Mouse (Mus musculus): ENCODE data around the gene Dhodh. TPM values are rescaled to one million over a fixed set of nuclear protein-coding genes. Genes with fewer than 3 reads are reported as not detected.
A peak's percentile ranks its signal among the peaks of the same experiment; 100 is the strongest.

Dhodh gene
- polyA plus RNA-seq, 1 experiment from 2014 or later: 13.5 TPM

- H3K4me1 ChIP-seq (replicated peaks; ENCODE audit: control insufficient read depth, insufficient read depth, low read length): no peaks in the 10 kb centered on the region
- H3K27me3 ChIP-seq (replicated peaks; ENCODE audit: control insufficient read depth, insufficient read depth, low read length): 0 out of 2 replicates have a peak, but pooled peaks cover 3% of the 10 kb centered on the region
- no peak within 1 kb of the TSS for H3K9ac ChIP-seq (ENCODE audit: low read depth, low read length)
- no peak for ATAC-seq
- H3K9me3 ChIP-seq (ENCODE audit: control insufficient read depth): no peaks in the 10 kb centered on the region
- peak; percentile 33 for TF ChIP-seq CTCF (IDR thresholded peaks at IDR 0.05; ENCODE audit: low read depth)
- no peak within 1 kb of the TSS for H3K4me3 ChIP-seq (ENCODE audit: low read depth, low read length)
- H3K36me3 ChIP-seq (ENCODE audit: control insufficient read depth, insufficient read depth): no peaks in the 10 kb centered on the region
- peak within 1 kb of the TSS; percentile 35; the same call in 1 of the 2 replicates for H3K4me2 ChIP-seq (replicated peaks; ENCODE audit: low read depth)
- H3K27ac ChIP-seq (ENCODE audit: low read depth, low read length): no peak within 1 kb of the TSS
- WGBS: 50% methylated on average over 27 of the region's 27 CpGs
These were observed 6.1 kb upstream of the Dhodh start, which contains the start of gene Pkd1l3 for GRCm38 (mm10) chr8:109614243-109615210. Pkd1l3 (plus strand) TSS chr8:109614517.

GRCm38 (mm10) chr8:109609153-109609502 lies 655 bp upstream of the Dhodh start:
- TF ChIP-seq CTCF (IDR thresholded peaks at IDR 0.05; ENCODE audit: low read depth): no peak
- no peak for ATAC-seq
- WGBS: 7% methylated on average over 5 of the region's 5 CpGs

DNA sequence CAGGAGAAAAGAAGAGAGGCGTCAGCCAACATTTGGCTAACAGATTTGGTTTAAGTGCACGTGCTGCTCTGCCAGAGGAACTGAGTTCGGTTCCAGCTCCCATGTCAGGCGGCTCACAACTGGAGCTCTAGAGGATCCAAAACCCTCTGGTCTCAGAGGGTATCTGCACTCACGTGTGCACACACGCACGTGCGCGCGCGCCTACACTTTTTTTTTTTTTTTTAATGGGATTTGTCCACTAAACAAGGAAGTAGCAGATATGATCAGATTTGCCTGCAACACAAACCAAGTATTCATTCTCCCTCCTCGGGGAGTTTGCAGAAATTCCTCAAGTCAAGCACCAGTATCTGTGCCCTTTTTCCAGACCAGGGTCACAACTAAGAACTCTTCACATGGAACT lies 823 bp downstream of the Dhodh start:
- no peak overlapping the region for H3K27ac ChIP-seq (ENCODE audit: low read depth, low read length)
- H3K9ac ChIP-seq (ENCODE audit: low read depth, low read length): peak overlapping the region; percentile 73
- peak overlapping the region; percentile 89 for H3K4me2 ChIP-seq (replicated peaks; ENCODE audit: low read depth)
- peaks cover 3% of the 10 kb centered on the region; the same call in 1 of the 2 replicates for H3K4me1 ChIP-seq (replicated peaks; ENCODE audit: control insufficient read depth, insufficient read depth, low read length)
- no peaks in the 10 kb centered on the region for H3K9me3 ChIP-seq (ENCODE audit: control insufficient read depth)
- H3K36me3 ChIP-seq (ENCODE audit: control insufficient read depth, insufficient read depth): peaks cover 14% of the 10 kb centered on the region; the same call in 1 of the 2 replicates
- no peak for TF ChIP-seq CTCF (IDR thresholded peaks at IDR 0.05; ENCODE audit: low read depth)
- no peak for ATAC-seq
- H3K27me3 ChIP-seq (replicated peaks; ENCODE audit: control insufficient read depth, insufficient read depth, low read length): no peaks in the 10 kb centered on the region
- WGBS: 12% methylated on average over 12 of the region's 12 CpGs
- H3K4me3 ChIP-seq (ENCODE audit: low read depth, low read length): peak overlapping the region; percentile 65

More at GRCm38 (mm10) chr8:109609153-109609502, 655 bp upstream of the Dhodh start:
- Histone ChIP-seq H3K4me2 (replicated peaks; ENCODE audit: low read depth) (peak overlapping the region; percentile 89), H3K27ac (ENCODE audit: low read depth, low read length) (peak overlapping the region; percentile 97), H3K36me3 (ENCODE audit: control insufficient read depth, insufficient read depth) (peaks cover 5% of the 10 kb centered on the region; the same call in 1 of the 2 replicates), H3K9me3 (ENCODE audit: control insufficient read depth) (no peaks in the 10 kb centered on the region), H3K27me3 (replicated peaks; ENCODE audit: control insufficient read depth, insufficient read depth, low read length) (0 out of 2 replicates have a peak, but pooled peaks cover 3% of the 10 kb centered on the region), H3K4me1 (replicated peaks; ENCODE audit: control insufficient read depth, insufficient read depth, low read length) (peaks cover 3% of the 10 kb centered on the region; the same call in 1 of the 2 replicates), H3K4me3 (ENCODE audit: low read depth, low read length) (peak overlapping the region; percentile 65), H3K9ac (ENCODE audit: low read depth, low read length) (peak overlapping the region; percentile 73)

GRCm38 (mm10) chr8:109606725-109607124 lies 1.7 kb downstream of the Dhodh start:
- Histone ChIP-seq H3K27ac (ENCODE audit: low read depth, low read length) (no peak overlapping the region), H3K4me2 (replicated peaks; ENCODE audit: low read depth) (no peak overlapping the region), H3K9me3 (ENCODE audit: control insufficient read depth) (no peaks in the 10 kb centered on the region), H3K27me3 (replicated peaks; ENCODE audit: control insufficient read depth, insufficient read depth, low read length) (no peaks in the 10 kb centered on the region), H3K4me3 (ENCODE audit: low read depth, low read length) (no peak overlapping the region), H3K36me3 (ENCODE audit: control insufficient read depth, insufficient read depth) (peaks cover 21% of the 10 kb centered on the region; the same call in 1 of the 2 replicates), H3K9ac (ENCODE audit: low read depth, low read length) (no peak overlapping the region), H3K4me1 (replicated peaks; ENCODE audit: control insufficient read depth, insufficient read depth, low read length) (peaks cover 3% of the 10 kb centered on the region; the same call in 1 of the 2 replicates)
- no peak for TF ChIP-seq CTCF (IDR thresholded peaks at IDR 0.05; ENCODE audit: low read depth)
- WGBS: 83% methylated on average over 2 of the region's 2 CpGs
- no peak for ATAC-seq

DNA sequence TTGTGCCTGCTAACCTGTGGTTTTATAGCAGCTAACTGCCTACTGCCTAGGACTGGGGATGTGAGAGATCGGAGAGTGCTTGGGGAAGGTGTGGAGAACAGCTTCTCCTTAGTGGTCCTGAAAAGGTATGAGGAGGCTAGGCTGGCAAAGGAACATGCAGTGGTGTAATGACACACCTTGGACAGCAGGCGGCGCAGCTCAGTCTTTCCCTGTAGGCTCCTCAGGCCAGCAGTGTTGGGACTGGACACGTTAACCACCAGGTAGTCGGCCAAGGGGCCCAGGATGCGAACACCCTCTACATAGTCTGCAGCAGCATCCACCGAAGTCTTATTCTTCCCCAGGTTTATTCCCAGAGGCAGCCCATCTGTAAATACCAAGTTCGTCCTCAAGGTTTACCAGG lies 12.6 kb downstream of the Dhodh start:
- H3K27ac ChIP-seq (ENCODE audit: low read depth, low read length): no peak overlapping the region
- WGBS: 53% methylated on average over 8 of the region's 8 CpGs
- TF ChIP-seq CTCF (IDR thresholded peaks at IDR 0.05; ENCODE audit: low read depth): peak; percentile 92
- H3K4me1 ChIP-seq (replicated peaks; ENCODE audit: control insufficient read depth, insufficient read depth, low read length): no peaks in the 10 kb centered on the region
- H3K9ac ChIP-seq (ENCODE audit: low read depth, low read length): no peak overlapping the region
- H3K9me3 ChIP-seq (ENCODE audit: control insufficient read depth): no peaks in the 10 kb centered on the region
- no peak for ATAC-seq
- H3K36me3 ChIP-seq (ENCODE audit: control insufficient read depth, insufficient read depth): peaks cover 35% of the 10 kb centered on the region
- no peak overlapping the region for H3K4me3 ChIP-seq (ENCODE audit: low read depth, low read length)
- H3K4me2 ChIP-seq (replicated peaks; ENCODE audit: low read depth): no peak overlapping the region
- no peaks in the 10 kb centered on the region for H3K27me3 ChIP-seq (replicated peaks; ENCODE audit: control insufficient read depth, insufficient read depth, low read length)

GRCm38 (mm10) chr8:109593117-109593788 lies 15.2 kb downstream of the Dhodh start:
- peak; percentile 69 for TF ChIP-seq CTCF (IDR thresholded peaks at IDR 0.05; ENCODE audit: low read depth)
- H3K9ac ChIP-seq (ENCODE audit: low read depth, low read length): no peak overlapping the region
- peaks cover 26% of the 10 kb centered on the region; the same call in 1 of the 2 replicates for H3K36me3 ChIP-seq (ENCODE audit: control insufficient read depth, insufficient read depth)
- 57% methylated on average over 6 of the region's 6 CpGs for WGBS
- H3K27ac ChIP-seq (ENCODE audit: low read depth, low read length): no peak overlapping the region
- no peak overlapping the region for H3K4me2 ChIP-seq (replicated peaks; ENCODE audit: low read depth)
- no peaks in the 10 kb centered on the region for H3K4me1 ChIP-seq (replicated peaks; ENCODE audit: control insufficient read depth, insufficient read depth, low read length)
- no peaks in the 10 kb centered on the region for H3K27me3 ChIP-seq (replicated peaks; ENCODE audit: control insufficient read depth, insufficient read depth, low read length)
- no peak overlapping the region for H3K4me3 ChIP-seq (ENCODE audit: low read depth, low read length)
- no peaks in the 10 kb centered on the region for H3K9me3 ChIP-seq (ENCODE audit: control insufficient read depth)
- no peak for ATAC-seq

Data from intestine, postnatal 0 days (tissue).